Mouse (Mus musculus) adrenal gland, postnatal 25 days (tissue): ENCODE results near the gene Cln6. TPM values are rescaled to one million over a fixed set of nuclear protein-coding genes. Genes with fewer than 3 reads are reported as not detected.
A peak's percentile ranks its signal among the peaks of the same experiment; 100 is the strongest.

Experiments used
- DNase-seq: peaks from one replicate; pipeline ENCODE4 v3.0.0; 2021; ENCODE audit warnings: mixed read lengths
- total RNA-seq: library from RNA; stranded (reverse); gene quantifications from 2 replicates; pipeline ENCODE4 v1.2.3, GENCODE M21; 2021

Gene Cln6
- total RNA-seq, 1 experiment from 2014 or later: 22.9 TPM

GRCm38 (mm10) chr9:62894486-62894885, 55.9 kb downstream of the Cln6 start:
- DNase-seq: peak; percentile 65

Other genes with a start within 250 kb of the Cln6 start
- 1.1 and 1.5 TPM in 2 replicates for gene Itga11, start 161.0 kb upstream of the Cln6 start, total RNA-seq
- 37.8 and 41.2 TPM in 2 replicates for gene Fem1b, start 26.9 kb upstream of the Cln6 start, total RNA-seq
- gene Calml4, start 19.3 kb downstream of the Cln6 start, total RNA-seq: 6.2 and 8.3 TPM in 2 replicates
- 34.3 and 42.2 TPM in 2 replicates for gene Pias1, start 149.1 kb downstream of the Cln6 start, total RNA-seq